Mouse (Mus musculus) fat pad, adult 2 months (tissue): Measurements from ENCODE around the gene Lacc1.
"Not testable (repeated sequence)": the region's sequence is repeated elsewhere in the genome, so short reads cannot be mapped to it uniquely, and the experiment has no call there.

Source experiments
- DNase-seq: peaks from one replicate; pipeline ENCODE4 v3.0.0-alpha.2; 2011; ENCODE audit warnings: low read depth, low spot score; ENCODE audit errors: extremely low read depth

Lacc1 gene

DNA sequence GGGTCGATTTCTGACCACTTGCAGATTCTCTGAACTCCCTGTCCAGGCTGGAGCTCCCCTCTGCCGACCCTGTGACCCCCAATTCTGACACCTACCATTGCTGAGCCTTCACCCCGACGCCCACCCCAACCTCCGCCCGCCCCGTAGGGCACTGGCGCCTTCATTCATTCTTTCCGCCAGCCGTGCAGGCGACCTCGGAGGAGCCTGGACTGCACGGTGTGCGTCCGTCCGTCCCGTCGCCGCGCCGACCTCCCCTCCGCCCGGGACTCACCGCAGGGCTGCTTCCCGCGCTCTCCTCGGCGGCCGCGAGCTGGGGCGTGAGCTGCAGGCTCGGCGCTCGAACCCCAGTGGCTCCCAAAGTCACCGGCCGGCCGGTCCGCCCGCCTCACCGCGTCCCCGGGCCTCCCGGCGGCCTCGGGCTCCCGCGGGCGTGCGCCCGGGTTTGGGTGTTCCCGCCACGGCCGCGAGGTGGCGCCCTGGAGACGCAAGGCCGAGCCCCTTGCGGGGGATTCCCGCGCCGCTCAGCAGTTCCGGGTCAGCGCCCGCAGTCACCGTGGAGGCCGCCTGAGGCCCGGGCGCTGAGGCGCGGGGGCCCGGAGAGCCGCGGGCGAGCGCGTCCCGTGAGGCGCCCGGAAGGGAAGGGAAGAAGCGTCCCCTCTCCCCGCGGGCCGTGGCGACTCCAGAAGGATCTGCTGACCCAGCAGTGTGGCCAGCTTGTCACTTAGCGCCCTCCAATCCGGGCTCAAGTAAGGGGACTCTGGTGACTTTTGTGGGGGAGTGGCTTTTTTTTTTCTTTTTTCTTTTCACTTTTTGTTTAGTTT lies at the start of gene Lacc1, which contains the start of gene Ccdc122:
Gene Lacc1, minus strand, starts transcription at position 679 of the 821 bp plus-strand sequence.
Gene Ccdc122, plus strand, starts transcription at position 547 of the 821 bp plus-strand sequence.
- no peak for DNase-seq

DNA sequence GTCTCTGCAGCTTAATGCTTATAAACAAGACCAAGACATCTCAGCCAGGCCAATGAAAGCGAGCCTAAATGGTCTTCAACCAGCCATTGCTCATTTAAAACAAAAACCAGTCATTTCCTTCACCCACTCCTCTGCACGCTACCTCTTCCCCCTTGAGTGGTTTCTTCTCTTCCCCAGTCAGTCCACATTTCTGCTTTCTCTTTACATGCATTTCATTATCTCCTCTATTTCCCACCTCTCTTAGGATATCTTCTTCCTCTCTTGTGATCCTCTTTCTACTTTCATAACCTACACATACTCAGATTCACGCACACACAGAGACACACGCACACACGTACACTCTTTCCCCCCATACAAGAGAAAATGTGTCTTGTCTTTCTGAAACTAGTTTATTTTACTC lies 44.5 kb upstream of the Lacc1 start:
- DNase-seq: no peak

DNA sequence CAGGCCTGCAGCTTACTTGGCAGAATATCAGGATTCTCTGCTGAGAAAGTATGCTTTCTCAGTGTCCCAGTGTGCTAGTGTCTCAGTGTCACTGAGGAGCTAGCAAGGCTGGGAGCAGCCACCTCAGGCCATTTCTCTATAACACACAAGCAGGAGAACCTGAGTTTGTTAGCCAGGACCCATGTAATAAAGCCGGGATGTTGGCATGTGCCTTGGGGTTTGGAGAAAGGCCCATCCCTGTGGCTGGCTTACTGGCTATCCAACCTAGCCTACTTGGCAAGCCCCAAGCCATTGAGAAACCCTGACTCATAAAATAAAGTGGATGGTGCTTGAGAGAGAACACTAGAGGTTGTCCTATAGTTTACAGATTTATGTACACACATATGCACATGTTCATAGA lies 32.7 kb upstream of the Lacc1 start:
- peak; percentile 85 for DNase-seq

DNA sequence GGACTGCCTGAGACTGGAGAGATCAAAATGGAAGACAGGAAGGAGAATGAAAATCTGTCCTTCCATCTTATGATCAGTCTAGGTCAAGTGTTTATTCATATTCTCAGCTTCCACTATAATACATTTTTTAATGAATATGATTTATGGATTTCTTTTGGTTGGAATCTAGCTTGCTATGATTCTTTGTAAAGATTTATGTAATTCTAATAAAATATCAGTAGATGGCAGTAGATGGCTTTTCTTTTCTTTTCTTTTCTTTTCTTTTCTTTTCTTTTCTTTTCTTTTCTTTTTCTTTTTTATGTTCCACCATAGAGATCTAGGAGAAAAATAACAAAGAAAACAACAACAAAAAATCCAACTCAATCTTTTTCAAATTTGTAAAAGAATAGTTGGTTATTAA lies 16.6 kb upstream of the Lacc1 start:
- DNase-seq: no peak

DNA sequence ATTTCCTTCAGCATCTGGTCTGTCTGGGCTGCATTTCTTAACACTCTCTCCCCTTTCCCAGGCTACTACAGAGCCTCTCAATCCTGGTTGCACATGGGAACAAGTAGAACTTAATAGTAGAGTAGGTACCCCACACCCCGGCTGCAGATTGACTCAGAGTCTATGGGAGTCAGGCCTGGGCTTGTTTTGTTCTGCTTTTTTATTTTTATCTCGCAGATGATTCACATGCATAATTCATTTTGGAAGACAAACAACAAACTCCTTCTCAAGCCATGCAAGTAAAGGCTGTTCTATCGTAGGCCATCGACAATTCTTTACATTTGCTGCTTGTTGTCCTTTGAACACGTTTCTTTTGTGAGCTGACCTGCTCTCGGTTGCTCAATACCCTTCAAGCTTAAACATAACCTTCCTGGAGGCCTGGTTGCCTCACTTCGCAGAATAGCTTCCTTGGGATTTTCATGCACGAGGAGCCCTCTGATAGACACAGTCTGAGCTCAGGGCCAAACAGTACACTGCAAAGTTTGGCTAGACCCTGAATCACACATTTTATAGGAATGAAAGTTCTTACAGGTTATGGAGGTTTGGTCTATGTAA lies 1.2 kb upstream of the Lacc1 start:
- DNase-seq: peak; percentile 83

DNA sequence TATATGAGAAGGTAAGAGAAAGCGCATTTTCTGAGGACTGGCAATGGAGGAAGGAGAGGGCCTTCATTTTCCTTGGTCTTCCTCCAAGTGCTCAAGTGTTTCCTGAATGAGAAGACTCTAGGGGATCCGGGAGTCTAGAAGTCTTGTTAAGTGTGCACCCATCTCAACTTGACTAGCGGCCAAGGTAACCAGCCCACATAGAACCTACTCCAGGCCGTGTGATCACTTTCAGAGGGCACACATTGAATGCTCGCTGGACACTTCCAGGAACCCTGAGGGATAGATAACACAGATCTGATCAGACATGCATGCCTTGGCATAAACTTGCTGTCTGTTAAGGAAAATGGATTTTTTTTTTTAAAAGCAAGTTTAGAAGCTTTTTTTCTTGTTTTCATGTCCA lies 626 bp upstream of the Lacc1 start:
- DNase-seq: peak; percentile 86

DNA sequence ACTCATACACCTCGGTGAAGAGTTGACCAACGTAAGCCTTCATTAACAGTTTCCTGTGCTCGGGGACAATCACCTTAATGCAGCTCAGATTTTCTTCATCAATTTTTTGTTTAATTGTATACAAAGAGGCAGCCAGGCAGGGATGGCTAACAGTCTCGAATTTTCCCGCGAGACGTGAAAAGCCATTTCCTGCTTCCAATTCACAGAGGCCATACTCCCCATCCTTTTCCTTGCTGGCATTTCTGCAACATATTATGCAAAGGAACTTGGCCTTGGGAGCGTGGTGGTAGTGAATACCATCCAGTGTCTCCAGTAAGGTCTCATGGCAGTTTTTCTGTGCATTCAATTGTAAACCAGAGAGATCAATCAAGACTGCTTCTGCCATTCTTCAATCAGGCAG lies 1.7 kb downstream of the Lacc1 start:
- DNase-seq: no peak

DNA sequence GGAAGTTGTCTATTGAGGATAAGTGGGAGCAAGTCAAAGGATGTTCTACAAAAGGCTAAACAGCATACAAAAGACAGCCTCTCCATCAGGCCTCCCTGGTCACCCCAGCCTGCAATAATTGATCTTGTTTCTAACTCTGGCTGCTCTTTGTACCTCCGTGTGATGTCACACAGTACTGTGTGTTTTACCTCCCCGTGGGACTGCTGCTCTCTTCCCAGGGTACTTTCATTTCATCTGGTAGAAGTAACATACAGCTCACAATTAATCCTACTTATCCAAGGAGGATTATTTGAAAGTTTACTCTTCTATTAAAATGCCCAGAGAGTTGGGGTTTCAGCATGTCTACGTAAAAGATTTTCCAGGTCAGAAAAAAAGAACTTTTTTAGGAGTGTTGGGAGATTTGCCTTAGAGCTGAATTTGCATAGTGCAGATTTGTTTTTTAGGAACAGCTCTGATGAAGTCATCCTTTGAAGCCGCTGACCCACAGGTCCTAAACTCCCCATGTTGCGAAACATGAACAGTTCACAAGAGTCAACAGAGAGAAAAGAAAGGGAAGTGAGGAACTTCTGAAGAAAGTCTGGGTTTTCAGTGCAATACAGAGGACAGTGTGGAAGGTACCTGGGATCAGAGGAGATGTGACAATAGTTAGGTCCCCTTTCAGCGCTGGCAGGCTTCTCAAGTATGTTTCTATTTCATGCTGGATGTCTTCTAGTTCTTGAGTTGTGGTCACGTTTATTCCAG lies 2.4 kb downstream of the Lacc1 start:
- DNase-seq: no peak

DNA sequence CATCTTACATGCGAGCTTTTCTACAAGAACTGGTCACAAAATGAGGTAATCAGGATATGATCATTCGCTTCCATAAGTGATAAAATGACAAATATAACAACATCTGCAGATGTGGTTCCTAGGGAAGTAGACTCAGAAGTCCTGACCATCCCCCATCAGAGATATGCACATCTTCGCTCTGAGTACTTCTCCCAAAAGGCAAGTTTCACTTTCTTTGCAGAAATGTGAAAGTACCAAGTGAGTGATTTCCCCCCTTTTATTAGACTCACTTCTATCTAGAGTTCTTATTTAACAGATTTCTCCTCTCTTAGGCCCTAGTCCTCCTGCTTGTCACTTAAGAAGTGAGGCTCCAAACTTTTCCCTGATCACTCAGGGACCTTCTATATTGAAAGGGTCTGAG lies 3.3 kb downstream of the Lacc1 start:
- no peak for DNase-seq

DNA sequence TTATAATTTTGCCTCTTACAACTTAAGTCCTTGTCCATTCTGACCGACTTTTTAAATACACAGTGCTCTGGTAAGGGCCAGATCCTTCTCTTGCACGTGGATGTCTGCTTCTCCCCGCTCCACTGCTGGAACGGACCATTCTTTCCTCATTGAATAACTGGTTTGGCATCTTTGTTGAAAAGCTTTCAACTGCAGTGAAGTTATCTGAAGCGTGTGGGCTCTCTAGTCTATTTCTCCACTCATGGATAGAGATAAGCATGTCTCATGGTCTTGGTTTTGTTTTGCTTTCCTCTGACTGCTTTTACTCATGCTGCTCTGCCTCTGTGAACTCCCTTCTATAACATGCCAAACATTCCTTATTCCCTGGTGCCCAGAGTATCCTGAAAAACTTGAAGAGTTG lies 4.3 kb downstream of the Lacc1 start:
- no peak for DNase-seq

DNA sequence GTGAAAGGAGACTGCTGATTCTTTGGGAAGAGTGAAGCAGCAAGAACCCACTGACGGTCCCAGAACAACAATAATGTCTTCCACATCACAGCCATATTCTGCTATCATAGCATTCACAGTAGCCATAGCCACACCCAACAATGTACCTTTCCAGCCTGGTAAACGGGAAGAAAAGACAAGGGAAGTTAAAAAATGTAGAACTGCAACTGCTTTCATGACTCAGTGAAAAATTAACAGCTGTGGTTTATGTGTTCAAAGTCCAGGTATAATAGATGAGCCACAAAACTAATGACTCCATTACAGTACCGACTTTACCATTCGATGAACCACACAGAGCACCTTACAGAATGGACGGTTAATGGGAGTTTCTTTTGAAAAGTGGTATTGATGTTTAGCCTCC lies 5.9 kb downstream of the Lacc1 start:
- no peak for DNase-seq

DNA sequence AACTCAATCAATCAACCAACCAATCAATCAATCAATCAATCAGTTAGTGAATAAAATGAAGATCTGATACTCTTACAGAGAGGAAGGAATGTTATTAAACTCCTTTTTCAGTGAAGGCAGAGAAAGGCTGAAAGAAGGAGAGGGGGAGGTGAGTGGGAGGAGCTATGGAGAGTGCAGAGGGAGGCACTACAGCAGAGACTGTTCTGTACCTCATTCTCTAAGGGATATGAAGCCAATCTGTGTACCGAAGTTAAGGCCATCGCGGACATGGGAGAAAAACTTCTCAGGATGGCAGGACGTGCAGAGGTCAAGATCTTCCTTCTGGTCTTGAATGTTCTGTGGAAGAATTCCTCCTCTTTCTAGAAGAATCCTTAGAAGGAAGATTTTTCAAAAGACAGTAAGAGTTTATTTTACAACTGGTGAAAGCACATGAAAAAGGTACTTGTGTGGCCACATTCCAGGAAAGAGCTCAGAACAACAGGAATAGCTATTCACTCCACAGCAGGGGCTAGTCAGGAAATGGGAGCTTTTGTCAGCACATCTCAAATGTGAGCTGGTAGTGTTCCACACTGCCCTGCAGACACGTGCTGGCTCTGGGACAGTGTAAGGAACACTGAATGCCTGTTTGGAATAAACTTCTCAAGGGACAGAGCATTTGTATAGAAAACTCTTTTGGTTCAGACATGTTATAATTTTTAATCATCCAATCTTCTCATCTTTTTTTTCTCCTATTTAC lies 7.2 kb downstream of the Lacc1 start:
- no peak for DNase-seq

DNA sequence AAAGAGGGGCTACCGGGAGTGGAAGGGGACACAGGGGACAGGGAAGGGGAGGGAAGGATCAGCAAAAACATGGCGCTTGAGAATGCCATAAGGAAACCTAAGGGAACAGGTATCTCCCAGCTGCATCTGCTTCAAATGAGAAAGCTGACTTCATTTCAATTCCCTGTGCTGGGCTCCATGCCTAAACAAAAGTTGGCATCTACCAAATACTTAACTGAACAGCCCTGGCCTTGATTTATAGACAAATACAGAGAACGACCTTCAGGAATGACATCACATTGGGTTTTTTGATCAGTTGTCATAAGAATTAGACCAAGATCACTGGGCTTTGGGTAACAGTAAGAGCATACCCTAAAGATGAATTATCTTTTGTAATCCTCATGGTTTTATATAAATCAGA lies 12.2 kb downstream of the Lacc1 start:
- no peak for DNase-seq

DNA sequence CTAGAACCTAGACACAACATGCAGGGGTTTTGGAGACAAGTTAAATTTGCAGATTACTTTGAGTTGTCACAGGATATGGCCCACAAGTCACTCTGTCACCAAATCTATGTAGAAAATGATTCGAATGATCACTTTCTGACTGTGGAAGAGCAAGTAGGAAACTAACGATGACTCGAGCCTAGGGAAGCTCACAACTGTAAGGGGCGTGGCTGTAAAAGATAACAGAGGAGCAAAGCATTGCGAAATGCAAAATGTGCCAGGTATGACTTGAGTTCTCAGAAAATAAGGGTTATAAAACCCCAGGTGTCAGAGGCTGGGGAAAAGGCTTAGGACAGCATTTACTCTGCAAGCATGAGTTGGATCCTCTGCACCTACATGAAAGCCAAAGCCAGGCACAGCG lies 19.5 kb downstream of the Lacc1 start:
- DNase-seq: no peak

DNA sequence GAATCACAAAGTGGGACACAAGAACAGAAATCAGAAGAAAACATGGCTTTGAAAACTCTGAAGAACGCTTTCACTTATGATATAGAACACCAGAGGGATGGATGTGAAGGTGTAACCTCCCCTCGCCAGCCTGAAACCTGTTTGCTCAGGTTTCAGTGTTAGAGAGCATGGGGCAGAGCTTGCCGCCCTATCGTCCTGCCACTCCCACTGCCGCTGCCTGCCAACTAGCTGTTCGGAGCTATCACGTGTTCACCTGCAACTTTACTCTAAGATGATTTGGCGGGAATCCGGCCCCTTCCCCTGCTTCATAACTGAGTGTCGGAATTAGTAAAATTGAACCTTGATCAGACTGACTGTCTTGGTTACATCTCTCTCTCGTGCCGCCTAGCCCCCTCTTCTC lies 19.9 kb downstream of the Lacc1 start:
- DNase-seq: not testable (repeated sequence)

DNA sequence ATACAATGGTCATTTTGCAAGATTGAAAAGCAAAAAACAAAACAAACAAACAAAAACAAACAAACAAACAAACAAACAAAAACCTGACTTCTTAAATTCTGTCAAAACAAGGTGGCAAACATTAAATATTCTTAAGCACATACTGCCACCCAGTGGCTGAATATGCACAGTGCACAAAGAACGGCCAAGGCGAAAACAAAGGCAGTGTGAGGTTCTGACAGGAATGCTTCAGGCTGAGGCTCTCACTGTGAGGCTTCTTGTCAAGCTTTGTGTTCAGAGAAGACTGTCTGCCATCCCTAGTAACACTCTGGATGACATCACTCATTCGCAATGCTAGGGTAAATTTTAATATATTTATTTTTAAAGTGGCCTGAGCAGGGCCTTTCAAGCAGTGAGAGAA lies 24.9 kb downstream of the Lacc1 start:
- no peak for DNase-seq

DNA sequence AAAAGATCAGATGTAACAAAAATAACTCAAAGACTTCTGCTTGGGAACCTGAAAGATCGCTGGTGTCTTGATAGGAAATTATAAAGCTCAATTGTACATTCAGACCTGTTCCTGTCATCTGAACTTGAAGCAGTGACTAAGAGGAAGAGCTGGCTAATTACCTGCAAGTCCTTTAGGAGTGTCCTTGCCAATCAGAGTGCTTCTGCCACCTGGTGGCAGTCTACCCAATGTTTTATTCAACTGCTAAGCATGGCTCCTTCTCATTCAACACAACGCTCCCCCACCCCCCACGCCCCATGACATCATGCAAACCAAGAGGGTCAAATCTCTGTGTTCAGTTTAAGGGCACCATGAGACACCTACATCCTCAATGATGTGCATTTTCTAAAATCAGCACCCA lies 28.5 kb downstream of the Lacc1 start:
- DNase-seq: no peak

DNA sequence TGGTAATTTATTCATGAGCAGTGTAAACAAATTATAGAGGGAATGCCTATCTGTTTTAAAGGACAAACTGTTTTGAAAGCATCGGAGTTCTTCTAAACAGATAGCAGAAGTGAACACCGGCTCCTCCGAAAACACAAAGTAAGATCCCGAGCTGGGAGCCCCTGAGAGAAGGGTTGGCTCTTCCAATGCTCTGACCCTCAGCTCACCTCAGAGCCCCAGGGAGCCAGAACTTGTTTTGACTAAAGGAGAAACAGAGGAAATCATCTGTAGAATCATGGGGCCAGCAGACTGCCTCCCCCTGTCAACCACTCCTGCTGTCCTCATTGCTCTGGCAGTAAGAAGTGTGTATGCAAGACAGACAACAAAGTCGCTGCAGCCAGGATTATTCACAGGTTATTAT lies 31.1 kb downstream of the Lacc1 start:
- no peak for DNase-seq

DNA sequence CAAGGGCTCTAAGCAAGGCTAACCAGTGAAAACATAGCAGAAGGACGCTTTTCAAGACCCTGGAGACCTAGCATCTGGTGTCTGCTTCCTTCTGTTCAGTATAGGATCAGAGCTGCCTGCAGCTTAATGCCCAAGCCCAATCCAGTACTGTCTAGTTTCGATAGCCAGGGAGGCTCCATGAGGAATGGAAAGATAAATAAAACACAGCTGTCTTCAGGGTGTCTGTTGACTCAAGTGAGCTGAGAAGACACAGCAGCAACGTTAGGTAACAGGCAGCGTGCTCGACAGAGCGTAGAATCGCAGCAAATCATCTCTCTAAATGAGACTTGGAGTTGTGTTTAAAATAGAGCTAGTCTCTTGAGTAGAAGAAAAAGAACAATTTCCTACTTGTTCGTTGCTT lies 32.0 kb downstream of the Lacc1 start:
- no peak for DNase-seq

DNA sequence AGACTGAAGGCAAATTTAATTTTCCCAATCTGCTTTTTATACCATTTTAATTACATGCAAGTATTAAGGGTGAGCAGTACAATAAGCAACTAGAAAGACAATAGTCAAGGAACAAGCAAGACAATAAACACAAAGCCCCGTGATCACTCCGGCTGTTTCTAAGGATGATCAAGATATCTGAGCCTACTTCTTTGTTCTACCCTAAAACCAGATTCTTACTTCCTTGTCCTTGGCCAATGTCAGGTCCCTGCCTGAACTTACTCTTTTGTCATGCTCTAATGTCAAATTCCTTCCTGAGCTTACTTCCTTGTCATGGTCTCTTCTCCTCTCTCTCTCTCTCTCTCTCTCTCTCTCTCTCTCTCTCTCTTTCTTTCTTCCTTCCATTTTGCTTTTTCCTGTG lies 46.4 kb downstream of the Lacc1 start:
- DNase-seq: not testable (repeated sequence)

DNA sequence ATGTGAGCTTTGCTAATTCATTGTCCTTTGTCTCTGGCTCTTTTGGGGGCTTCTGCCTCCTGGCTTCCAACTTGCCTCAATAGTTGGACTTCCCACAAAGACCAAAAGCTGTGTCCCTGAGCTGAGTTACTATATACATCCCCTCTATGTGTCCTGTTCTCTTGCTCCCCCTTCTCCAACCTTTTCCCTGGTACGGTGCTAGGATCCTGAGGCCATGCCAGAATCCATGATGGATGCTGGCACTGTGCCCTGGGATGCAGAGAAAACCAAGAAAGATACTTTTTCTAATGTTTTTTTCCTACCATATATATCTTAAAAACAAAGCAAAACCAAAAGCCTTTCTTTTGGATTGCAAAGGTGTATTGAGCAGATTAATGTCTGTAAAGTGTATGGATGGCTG lies 54.9 kb downstream of the Lacc1 start:
- no peak for DNase-seq
